Mouse (Mus musculus) cortical plate, adult 2 months (tissue): ENCODE measurements around the gene Arhgap15.

Experiments
- CTCF ChIP-seq: fragments of 200-500 bp; IDR thresholded peaks from 2 replicates; pipeline ENCODE4 v1.5.1; 2011; ENCODE audit warnings: mild to moderate bottlenecking, control low read depth, low read length; ENCODE audit not compliant: insufficient read depth; ENCODE audit errors: extremely low read depth
- POLR2A ChIP-seq: fragments of 200-500 bp; IDR thresholded peaks from 2 replicates; pipeline ENCODE4 v1.6.1; 2011; ENCODE audit warnings: mild to moderate bottlenecking, low read length, control low read depth; ENCODE audit not compliant: insufficient read depth; ENCODE audit errors: extremely low read depth

- TF ChIP-seq POLR2A (no peak), CTCF (no peak)
Measured at GRCm38 (mm10) chr2:43728831-43729230, 19.8 kb upstream of the Arhgap15 start.
